Mouse (Mus musculus): ENCODE data around the gene Meiob.

Meiob gene

GRCm38 (mm10) chr17:24803952-24804951, at the start of gene Meiob:
Gene Meiob, plus strand, starts transcription at chr17:24804289.
- peak; percentile 7 for DNase-seq

- DNase-seq: no peak
Measured at GRCm38 (mm10) chr17:24757394-24757793, 46.7 kb upstream of the Meiob start.

- no peak for DNase-seq
Measured at GRCm38 (mm10) chr17:24761121-24761520, 43.0 kb upstream of the Meiob start.

- no peak for DNase-seq
Measured at GRCm38 (mm10) chr17:24765016-24765905, 38.8 kb upstream of the Meiob start.

- no peak for DNase-seq
Measured at GRCm38 (mm10) chr17:24766266-24766875, 37.7 kb upstream of the Meiob start.

- no peak for DNase-seq
Measured at GRCm38 (mm10) chr17:24769146-24769545, 34.9 kb upstream of the Meiob start.

- no peak for DNase-seq
Measured at GRCm38 (mm10) chr17:24773241-24773640, 30.8 kb upstream of the Meiob start.

GRCm38 (mm10) chr17:24775173-24775572, 28.9 kb upstream of the Meiob start:
- DNase-seq: no peak

GRCm38 (mm10) chr17:24777073-24777472, 27.0 kb upstream of the Meiob start:
- DNase-seq: no peak

GRCm38 (mm10) chr17:24780821-24781220, 23.3 kb upstream of the Meiob start:
- no peak for DNase-seq

- no peak for DNase-seq
Measured at GRCm38 (mm10) chr17:24792190-24792589, 11.9 kb upstream of the Meiob start.

GRCm38 (mm10) chr17:24794791-24795190, 9.3 kb upstream of the Meiob start:
- DNase-seq: no peak

GRCm38 (mm10) chr17:24796969-24797368, 7.1 kb upstream of the Meiob start:
- no peak for DNase-seq

- DNase-seq: no peak
Measured at GRCm38 (mm10) chr17:24798229-24798628, 5.9 kb upstream of the Meiob start.

- DNase-seq: no peak
Measured at GRCm38 (mm10) chr17:24799476-24799875, 4.6 kb upstream of the Meiob start.

- no peak for DNase-seq
Measured at GRCm38 (mm10) chr17:24800524-24800923, 3.6 kb upstream of the Meiob start.

GRCm38 (mm10) chr17:24811211-24811610, 7.1 kb downstream of the Meiob start:
- DNase-seq: no peak

GRCm38 (mm10) chr17:24812215-24812614, 8.1 kb downstream of the Meiob start:
- DNase-seq: no peak

- no peak for DNase-seq
Measured at GRCm38 (mm10) chr17:24815256-24815655, 11.2 kb downstream of the Meiob start.

- DNase-seq: no peak
Measured at GRCm38 (mm10) chr17:24817503-24817902, 13.4 kb downstream of the Meiob start.

- no peak for DNase-seq
Measured at GRCm38 (mm10) chr17:24818172-24818571, 14.1 kb downstream of the Meiob start.

GRCm38 (mm10) chr17:24819469-24819868, 15.4 kb downstream of the Meiob start:
- no peak for DNase-seq
